Mouse (Mus musculus) forebrain, postnatal 0 days (tissue): ENCODE data around the gene Defa2. TPM values are rescaled to one million over a fixed set of nuclear protein-coding genes. Genes with fewer than 3 reads are reported as not detected.
"Not testable (repeated sequence)": the region's sequence is repeated elsewhere in the genome, so short reads cannot be mapped to it uniquely, and the experiment has no call there.

ENCODE experiments used
- ATAC-seq: fragments of 200-750 bp; cut with Nextera tagmentation; 2 replicates; pipeline ENCODE4 v1.8.0; 2017; ENCODE audit warnings: mild to moderate bottlenecking, moderate library complexity
- DNase-seq: peaks from one replicate; pipeline ENCODE4 v3.0.0-alpha.2; 2015
- H3K27ac ChIP-seq: fragments of 300-500 bp; sonication (generic); 2 replicates; pipeline ENCODE4 v1.5.1; 2014; ENCODE audit warnings: low read depth, mild to moderate bottlenecking, antibody characterized with exemption, low read length, moderate library complexity, mixed read lengths
- H3K27me3 ChIP-seq: fragments of 300-500 bp; sonication (generic); 2 replicates; pipeline ENCODE4 v1.6.1; 2014; ENCODE audit warnings: mild to moderate bottlenecking, low read length, mixed read lengths; ENCODE audit not compliant: insufficient read depth
- H3K36me3 ChIP-seq: fragments of 300-500 bp; sonication (generic); 2 replicates; pipeline ENCODE4 v1.6.1; 2014; ENCODE audit warnings: mild to moderate bottlenecking, moderate library complexity; ENCODE audit not compliant: insufficient read depth
- H3K4me1 ChIP-seq: fragments of 300-500 bp; sonication (generic); 2 replicates; pipeline ENCODE4 v1.6.1; 2014; ENCODE audit warnings: antibody characterized with exemption; ENCODE audit not compliant: insufficient read depth
- H3K4me2 ChIP-seq: fragments of 300-500 bp; sonication (generic); 2 replicates; pipeline ENCODE4 v1.6.1; 2014; ENCODE audit warnings: low read depth, mild to moderate bottlenecking, moderate library complexity
- H3K4me3 ChIP-seq: fragments of 300-500 bp; sonication (generic); 2 replicates; pipeline ENCODE4 v1.5.1; 2014; ENCODE audit warnings: low read depth, low read length, mixed read lengths
- H3K9ac ChIP-seq: fragments of 300-500 bp; sonication (generic); 2 replicates; pipeline ENCODE4 v1.6.1; 2014; ENCODE audit warnings: mild to moderate bottlenecking
- H3K9me3 ChIP-seq: fragments of 300-500 bp; sonication (generic); 2 replicates; pipeline ENCODE4 v1.6.1; 2016; ENCODE audit warnings: low read length
- WGBS: fragments of 180-500 bp; shearing (Covaris S2); extraction: QIAGEN DNeasy Blood & Tissue Kit; methylation state at CpG from one replicate; pipeline ENCODE4 v1.1.7; 2014; 5-methylcytosine and 5-hydroxymethylcytosine counted together
- polyA plus RNA-seq: library from polyadenylated mRNA; unstranded; fragments of >200 nt; fragmentation: Nextera tagmentation; extraction: Ambion mirVana; gene quantifications from 2 replicates; pipeline ENCODE4 v1.2.1, GENCODE M21; 2015
- total RNA-seq: library from RNA; depleted of rRNA; stranded (reverse); fragments of >200 nt; gene quantifications from 2 replicates; pipeline ENCODE4 v1.2.3, GENCODE M21; 2014; rRNA removed

Gene Defa2
- total RNA-seq (not detected in 2 replicates), polyA plus RNA-seq (not detected in 2 replicates)

DNA sequence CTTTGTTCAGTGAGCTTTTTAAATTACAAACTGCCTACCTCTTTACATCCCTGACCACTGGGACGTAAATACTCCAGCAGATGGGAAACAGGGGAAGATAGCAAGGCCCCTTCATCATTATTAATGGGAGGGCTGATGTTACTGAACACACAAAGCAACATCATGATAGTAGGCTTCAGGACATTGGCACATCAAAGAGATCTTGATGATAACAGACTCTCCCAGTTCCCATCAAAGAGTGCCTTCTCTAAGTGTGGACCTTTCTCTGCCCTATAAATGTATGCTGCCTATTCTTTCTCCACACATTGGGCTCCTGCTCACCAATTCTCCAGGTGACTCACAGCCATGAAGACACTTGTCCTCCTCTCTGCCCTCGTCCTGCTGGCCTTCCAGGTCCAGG is at the start of gene Defa2:
Defa2 (plus strand) TSS at position 301 of the 400 bp plus-strand sequence.
- not testable (repeated sequence) for H3K27me3 ChIP-seq, H3K9ac ChIP-seq, H3K27ac ChIP-seq, H3K4me3 ChIP-seq, H3K9me3 ChIP-seq, H3K36me3 ChIP-seq, DNase-seq, H3K4me2 ChIP-seq, ATAC-seq, H3K4me1 ChIP-seq
- no CpG with 5 or more reads among the region's 2 CpGs for WGBS

DNA sequence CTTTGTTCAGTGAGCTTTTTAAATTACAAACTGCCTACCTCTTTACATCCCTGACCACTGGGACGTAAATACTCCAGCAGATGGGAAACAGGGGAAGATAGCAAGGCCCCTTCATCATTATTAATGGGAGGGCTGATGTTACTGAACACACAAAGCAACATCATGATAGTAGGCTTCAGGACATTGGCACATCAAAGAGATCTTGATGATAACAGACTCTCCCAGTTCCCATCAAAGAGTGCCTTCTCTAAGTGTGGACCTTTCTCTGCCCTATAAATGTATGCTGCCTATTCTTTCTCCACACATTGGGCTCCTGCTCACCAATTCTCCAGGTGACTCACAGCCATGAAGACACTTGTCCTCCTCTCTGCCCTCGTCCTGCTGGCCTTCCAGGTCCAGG is 13.2 kb downstream of the Defa2 start, which contains the start of gene Defa33:
Defa33 (plus strand) TSS at position 301 of the 400 bp plus-strand sequence.
- ATAC-seq, DNase-seq, H3K4me2 ChIP-seq, H3K27ac ChIP-seq, H3K9ac ChIP-seq, H3K9me3 ChIP-seq, H3K36me3 ChIP-seq, H3K4me1 ChIP-seq, H3K27me3 ChIP-seq, H3K4me3 ChIP-seq: not testable (repeated sequence)
- no CpG with 5 or more reads among the region's 2 CpGs for WGBS

DNA sequence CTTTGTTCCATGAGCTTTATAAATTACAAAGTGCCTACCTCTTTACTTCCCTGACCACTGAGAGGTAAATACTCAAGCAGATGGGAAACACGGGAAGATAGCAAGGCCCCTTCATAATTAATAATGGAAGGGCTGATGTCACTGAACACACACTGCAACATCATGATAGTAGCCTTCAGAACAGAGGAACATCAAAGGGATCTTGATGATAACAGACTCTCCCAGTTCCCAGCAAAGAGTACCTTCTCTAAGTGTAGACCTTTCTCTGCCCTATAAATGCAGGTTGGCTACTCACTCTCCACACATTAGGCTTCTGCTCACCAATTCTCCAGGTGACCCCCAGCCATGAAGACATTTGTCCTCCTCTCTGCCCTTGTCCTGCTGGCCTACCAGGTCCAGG is 48.8 kb downstream of the Defa2 start, which contains the start of gene Defa36:
Defa36 (plus strand) TSS at position 301 of the 400 bp plus-strand sequence.
- H3K4me1 ChIP-seq, H3K36me3 ChIP-seq, H3K4me3 ChIP-seq, H3K4me2 ChIP-seq, ATAC-seq, DNase-seq, H3K9me3 ChIP-seq, H3K27ac ChIP-seq, H3K9ac ChIP-seq, H3K27me3 ChIP-seq: not testable (repeated sequence)
- WGBS = no CpG with 5 or more reads among the region's 1 CpGs

Other genes starting within 250 kb of the Defa2 start
- not detected in 2 replicates for gene Defa30, start 243.9 kb upstream of the Defa2 start, total RNA-seq
- gene Defa30, start 243.9 kb upstream of the Defa2 start, polyA plus RNA-seq = not detected in 2 replicates
- gene Defa22, start 216.2 kb upstream of the Defa2 start, total RNA-seq = not detected in 2 replicates
- gene Defa22, start 216.2 kb upstream of the Defa2 start, polyA plus RNA-seq = not detected in 2 replicates
- gene Defa31, start 186.9 kb upstream of the Defa2 start, total RNA-seq = not detected in 2 replicates
- not detected in 2 replicates for gene Defa31, start 186.9 kb upstream of the Defa2 start, polyA plus RNA-seq
- not detected in 2 replicates for gene Gm15293, start 177.0 kb upstream of the Defa2 start, total RNA-seq
- gene Gm15293, start 177.0 kb upstream of the Defa2 start, polyA plus RNA-seq = not detected in 2 replicates
- not detected in 2 replicates for gene Gm15292, start 128.8 kb upstream of the Defa2 start, total RNA-seq
- gene Gm15292, start 128.8 kb upstream of the Defa2 start, polyA plus RNA-seq = not detected in 2 replicates
- not detected in 2 replicates for gene Defa27, start 63.0 kb upstream of the Defa2 start, total RNA-seq
- gene Defa27, start 63.0 kb upstream of the Defa2 start, polyA plus RNA-seq = not detected in 2 replicates
- not detected in 2 replicates for gene Defa29, start 51.5 kb upstream of the Defa2 start, total RNA-seq
- not detected in 2 replicates for gene Defa29, start 51.5 kb upstream of the Defa2 start, polyA plus RNA-seq
- gene Defa33, start 13.3 kb downstream of the Defa2 start, total RNA-seq = not detected in 2 replicates
- not detected in 2 replicates for gene Defa33, start 13.3 kb downstream of the Defa2 start, polyA plus RNA-seq
- gene Defa36, start 48.9 kb downstream of the Defa2 start, total RNA-seq = not detected in 2 replicates
- gene Defa36, start 48.9 kb downstream of the Defa2 start, polyA plus RNA-seq = not detected in 2 replicates
- not detected in 2 replicates for gene Gm7849, start 78.0 kb downstream of the Defa2 start, total RNA-seq
- not detected in 2 replicates for gene Gm7849, start 78.0 kb downstream of the Defa2 start, polyA plus RNA-seq
- gene Defa20, start 130.7 kb downstream of the Defa2 start, total RNA-seq = not detected in 2 replicates
- not detected in 2 replicates for gene Defa20, start 130.7 kb downstream of the Defa2 start, polyA plus RNA-seq
- not detected in 2 replicates for gene Defa32, start 150.5 kb downstream of the Defa2 start, total RNA-seq
- not detected in 2 replicates for gene Defa32, start 150.5 kb downstream of the Defa2 start, polyA plus RNA-seq
- gene Defa37, start 186.9 kb downstream of the Defa2 start, total RNA-seq = not detected in 2 replicates
- not detected in 2 replicates for gene Defa37, start 186.9 kb downstream of the Defa2 start, polyA plus RNA-seq
- gene Defa28, start 204.5 kb downstream of the Defa2 start, total RNA-seq = not detected in 2 replicates
- gene Defa28, start 204.5 kb downstream of the Defa2 start, polyA plus RNA-seq = not detected in 2 replicates
- not detected in 2 replicates for gene Gm7861, start 216.0 kb downstream of the Defa2 start, total RNA-seq
- not detected in 2 replicates for gene Gm7861, start 216.0 kb downstream of the Defa2 start, polyA plus RNA-seq
- not detected in 2 replicates for gene Defa26, start 239.7 kb downstream of the Defa2 start, total RNA-seq
- gene Defa26, start 239.7 kb downstream of the Defa2 start, polyA plus RNA-seq = not detected in 2 replicates